Mouse (Mus musculus) liver, embryonic 16.5 days (tissue): ENCODE measurements around the gene Arhgef25. TPM values are rescaled to one million over a fixed set of nuclear protein-coding genes. Genes with fewer than 3 reads are reported as not detected.
"Not testable (repeated sequence)": the region's sequence is repeated elsewhere in the genome, so short reads cannot be mapped to it uniquely, and the experiment has no call there.

Source experiments
- ATAC-seq: fragments of 200-750 bp; cut with Nextera tagmentation; 2 replicates; pipeline ENCODE4 v1.8.0; 2017; ENCODE audit warnings: low read depth, mild to moderate bottlenecking, moderate number of reproducible peaks, moderate library complexity
- H3K27ac ChIP-seq: fragments of 300-500 bp; sonication (generic); 2 replicates; pipeline ENCODE4 v1.5.1; 2014; ENCODE audit warnings: mild to moderate bottlenecking, low read length
- H3K27me3 ChIP-seq: fragments of 300-500 bp; sonication (generic); 2 replicates; pipeline ENCODE4 v1.6.1; 2014; ENCODE audit warnings: low read depth, low read length, mixed read lengths; ENCODE audit not compliant: control insufficient read depth, insufficient read depth
- H3K36me3 ChIP-seq: fragments of 300-500 bp; sonication (generic); 2 replicates; pipeline ENCODE4 v1.6.1; 2014; ENCODE audit warnings: mild to moderate bottlenecking; ENCODE audit not compliant: control insufficient read depth, insufficient read depth
- H3K4me1 ChIP-seq: fragments of 300-500 bp; sonication (generic); 2 replicates; pipeline ENCODE4 v1.6.1; 2014; ENCODE audit warnings: low read depth, low read length, mixed read lengths; ENCODE audit not compliant: control insufficient read depth
- H3K4me2 ChIP-seq: fragments of 300-500 bp; sonication (generic); 2 replicates; pipeline ENCODE4 v1.6.1; 2014; ENCODE audit warnings: low read depth, low read length, mixed read lengths
- H3K4me3 ChIP-seq: fragments of 300-500 bp; sonication (generic); 2 replicates; pipeline ENCODE4 v1.5.1; 2014; ENCODE audit warnings: low read depth, mild to moderate bottlenecking, low read length
- H3K9ac ChIP-seq: fragments of 300-500 bp; sonication (generic); 2 replicates; pipeline ENCODE4 v1.6.1; 2014; ENCODE audit warnings: low read depth, low read length
- H3K9me3 ChIP-seq: fragments of 300-500 bp; sonication (generic); replicated peaks from 2 replicates; pipeline ENCODE4 v1.6.1; 2016; ENCODE audit warnings: low read length; ENCODE audit not compliant: control insufficient read depth
- WGBS: fragments of 180-500 bp; shearing (Covaris S2); extraction: QIAGEN DNeasy Blood & Tissue Kit; methylation state at CpG from one replicate; pipeline ENCODE4 v1.1.7; 2014; ENCODE audit not compliant: insufficient replicate concordance; 5-methylcytosine and 5-hydroxymethylcytosine counted together
- polyA plus RNA-seq: library from polyadenylated mRNA; unstranded; fragments of >200 nt; fragmentation: Nextera tagmentation; extraction: Ambion mirVana; gene quantifications from 2 replicates; pipeline ENCODE4 v1.2.1, GENCODE M21; 2015

The Arhgef25 gene
- polyA plus RNA-seq, 1 experiment from 2014 or later: 5.7 TPM

- no peak overlapping the region for H3K4me3 ChIP-seq
- 45% methylated on average over 2 of the region's 2 CpGs for WGBS
- no peak overlapping the region for H3K9ac ChIP-seq
- no peaks in the 10 kb centered on the region for H3K9me3 ChIP-seq
- H3K36me3 ChIP-seq: peaks cover 45% of the 10 kb centered on the region
- no peak for ATAC-seq
- peaks cover 36% of the 10 kb centered on the region for H3K4me1 ChIP-seq
- H3K27me3 ChIP-seq: no peaks in the 10 kb centered on the region
- no peak overlapping the region for H3K4me2 ChIP-seq
- no peak overlapping the region for H3K27ac ChIP-seq
These were observed 8.6 kb upstream of the Arhgef25 start for GRCm38 (mm10) chr10:127198492-127198891.

GRCm38 (mm10) chr10:127197505-127198110, 7.7 kb upstream of the Arhgef25 start:
- no peak for ATAC-seq
- Histone ChIP-seq H3K9ac (no peak overlapping the region), H3K4me2 (no peak overlapping the region), H3K4me1 (peaks cover 38% of the 10 kb centered on the region), H3K4me3 (no peak overlapping the region), H3K27ac (peak overlapping the region; percentile 39; the same call in 1 of the 2 replicates), H3K36me3 (peaks cover 42% of the 10 kb centered on the region), H3K9me3 (no peaks in the 10 kb centered on the region), H3K27me3 (no peaks in the 10 kb centered on the region)
- WGBS: 81% methylated on average over 11 of the region's 11 CpGs

GRCm38 (mm10) chr10:127197104-127197503, 7.2 kb upstream of the Arhgef25 start:
- no peak for ATAC-seq
- Histone ChIP-seq H3K27me3 (no peaks in the 10 kb centered on the region), H3K4me2 (no peak overlapping the region), H3K4me1 (peaks cover 37% of the 10 kb centered on the region), H3K9me3 (no peaks in the 10 kb centered on the region), H3K4me3 (no peak overlapping the region), H3K27ac (peak overlapping the region; percentile 39; the same call in 1 of the 2 replicates), H3K9ac (no peak overlapping the region), H3K36me3 (peaks cover 38% of the 10 kb centered on the region)
- WGBS: 85% methylated on average over 8 of the region's 8 CpGs

GRCm38 (mm10) chr10:127196392-127196791, 6.5 kb upstream of the Arhgef25 start:
- WGBS: 54% methylated on average over 5 of the region's 5 CpGs
- H3K9me3 ChIP-seq: no peaks in the 10 kb centered on the region
- ATAC-seq: no peak
- peak overlapping the region; percentile 85; the same call in 1 of the 2 replicates for H3K27ac ChIP-seq
- peaks cover 36% of the 10 kb centered on the region for H3K36me3 ChIP-seq
- peaks cover 40% of the 10 kb centered on the region for H3K4me1 ChIP-seq
- no peak overlapping the region for H3K9ac ChIP-seq
- H3K4me2 ChIP-seq: peak overlapping the region; percentile 90
- H3K4me3 ChIP-seq: no peak overlapping the region; the same call in 1 of the 2 replicates
- no peaks in the 10 kb centered on the region for H3K27me3 ChIP-seq

- ATAC-seq: peak; percentile 48
- Histone ChIP-seq H3K4me2 (peak within 1 kb of the TSS; percentile 90), H3K4me1 (peaks cover 48% of the 10 kb centered on the region), H3K27me3 (no peaks in the 10 kb centered on the region), H3K27ac (peak within 1 kb of the TSS; percentile 85), H3K9me3 (no peaks in the 10 kb centered on the region), H3K4me3 (peak within 1 kb of the TSS; percentile 80), H3K36me3 (peaks cover 32% of the 10 kb centered on the region), H3K9ac (peak within 1 kb of the TSS; percentile 90)
- WGBS: under 1% methylated on average over 32 of the region's 47 CpGs
These were observed 5.6 kb upstream of the Arhgef25 start, which contains the start of gene Dtx3 for GRCm38 (mm10) chr10:127195328-127196129. Gene Dtx3 (minus strand): TSS chr10:127195728.

GRCm38 (mm10) chr10:127194428-127195327, 4.8 kb upstream of the Arhgef25 start:
- H3K4me3 ChIP-seq: peak overlapping the region; percentile 80
- peak; percentile 68 for ATAC-seq
- peak overlapping the region; percentile 85 for H3K27ac ChIP-seq
- 7% methylated on average over 22 of the region's 22 CpGs for WGBS
- H3K36me3 ChIP-seq: peaks cover 24% of the 10 kb centered on the region
- H3K9me3 ChIP-seq: no peaks in the 10 kb centered on the region
- peak overlapping the region; percentile 90 for H3K4me2 ChIP-seq
- no peaks in the 10 kb centered on the region for H3K27me3 ChIP-seq
- H3K4me1 ChIP-seq: peaks cover 57% of the 10 kb centered on the region
- peak overlapping the region; percentile 90 for H3K9ac ChIP-seq

- peak overlapping the region; percentile 68 for H3K27ac ChIP-seq
- H3K27me3 ChIP-seq: peaks cover 3% of the 10 kb centered on the region
- peak overlapping the region; percentile 23; the same call in 1 of the 2 replicates for H3K9ac ChIP-seq
- H3K4me1 ChIP-seq: peaks cover 73% of the 10 kb centered on the region
- no peak overlapping the region for H3K4me3 ChIP-seq
- peak overlapping the region; percentile 30; the same call in 1 of the 2 replicates for H3K4me2 ChIP-seq
- H3K36me3 ChIP-seq: peaks cover 7% of the 10 kb centered on the region
- no peaks in the 10 kb centered on the region for H3K9me3 ChIP-seq
- WGBS: 63% methylated on average over 9 of the region's 9 CpGs
- no peak for ATAC-seq
These were observed 3.1 kb upstream of the Arhgef25 start for GRCm38 (mm10) chr10:127193011-127193410.

GRCm38 (mm10) chr10:127192057-127192328, 2.1 kb upstream of the Arhgef25 start:
- H3K9ac ChIP-seq, H3K9me3 ChIP-seq, H3K4me2 ChIP-seq, H3K36me3 ChIP-seq, H3K27me3 ChIP-seq, H3K4me3 ChIP-seq, ATAC-seq: not testable (repeated sequence)
- peaks cover 74% of the 10 kb centered on the region for H3K4me1 ChIP-seq
- WGBS: 76% methylated on average over 1 of the region's 1 CpGs
- H3K27ac ChIP-seq: peak overlapping the region; percentile 51
